Mouse (Mus musculus): ENCODE measurements at regions not wholly inside any gene's neighbourhood (a gene's known extent, or its start where the extent isn't known, plus 50 kb on each side); places are given as distances from the start of the nearest gene placed in this dataset.

DNA sequence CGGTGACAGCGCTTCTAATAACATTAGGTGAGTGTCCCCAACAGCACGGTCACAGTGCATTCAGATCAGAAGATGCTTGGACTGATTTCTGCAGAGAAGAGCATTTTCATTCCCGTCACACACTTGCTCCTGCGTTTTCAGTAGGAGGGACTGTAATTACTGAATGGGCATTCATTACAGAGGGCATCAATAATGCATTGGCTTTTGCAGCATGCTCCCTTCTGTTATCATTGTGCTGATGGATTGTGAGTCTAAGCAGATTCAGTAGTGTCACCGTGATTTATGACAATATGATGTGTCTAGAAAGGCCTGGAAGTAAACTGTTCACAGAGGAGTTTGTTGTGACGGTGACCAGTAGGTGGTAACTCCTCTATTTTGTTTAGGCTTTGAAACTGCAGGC, 103.6 kb downstream of the Hhipl2 start:
- no peaks in the 10 kb centered on the region for H3K4me1 ChIP-seq (ENCODE audit: control insufficient read depth in 2 of 2, insufficient read depth in 2 of 2, low read length in 2 of 2, poor library complexity in 1 of 2)
- H3K9me3 ChIP-seq (ENCODE audit: control insufficient read depth, insufficient read depth, low read depth, low read length): no peaks in the 10 kb centered on the region
- no peak overlapping the region for H3K9ac ChIP-seq (ENCODE audit: insufficient read depth, low read depth, low read length, poor library complexity, severe bottlenecking)
- no peaks in the 10 kb centered on the region; the same call in 1 of the 2 replicates for H3K36me3 ChIP-seq (ENCODE audit: control insufficient read depth, insufficient read depth, low read length, poor library complexity, severe bottlenecking)
- DNase-seq (ENCODE audit: low read depth, low spot score): no peak
- TF ChIP-seq ZC3H11A (IDR thresholded peaks at IDR 0.05; ENCODE audit: borderline replicate concordance, low read depth, low read length) (no peak), HCFC1 (IDR thresholded peaks at IDR 0.05; ENCODE audit: borderline replicate concordance, insufficient read depth, low read length) (no peak), CHD2 (IDR thresholded peaks at IDR 0.05; ENCODE audit: low read depth, low read length) (no peak), ZNF384 (IDR thresholded peaks at IDR 0.05; ENCODE audit: low read depth, low read length) (no peak), MAFK (IDR thresholded peaks at IDR 0.05; ENCODE audit: insufficient read depth, low read depth, low read length) (no peak)
- in situ Hi-C loops (cut with MboI; ENCODE audit: low sequenced_read_pairs in 2 of 2, unreplicated experiment in 2 of 2): no loop called here
- H3K4me3 ChIP-seq (ENCODE audit: insufficient read depth in 1 of 2, low read depth in 1 of 2, low read length in 2 of 2, poor library complexity in 1 of 2, severe bottlenecking in 1 of 2): no peak overlapping the region
- H3K27ac ChIP-seq (ENCODE audit: insufficient read depth, low read depth, low read length, poor library complexity, severe bottlenecking): no peak overlapping the region

DNA sequence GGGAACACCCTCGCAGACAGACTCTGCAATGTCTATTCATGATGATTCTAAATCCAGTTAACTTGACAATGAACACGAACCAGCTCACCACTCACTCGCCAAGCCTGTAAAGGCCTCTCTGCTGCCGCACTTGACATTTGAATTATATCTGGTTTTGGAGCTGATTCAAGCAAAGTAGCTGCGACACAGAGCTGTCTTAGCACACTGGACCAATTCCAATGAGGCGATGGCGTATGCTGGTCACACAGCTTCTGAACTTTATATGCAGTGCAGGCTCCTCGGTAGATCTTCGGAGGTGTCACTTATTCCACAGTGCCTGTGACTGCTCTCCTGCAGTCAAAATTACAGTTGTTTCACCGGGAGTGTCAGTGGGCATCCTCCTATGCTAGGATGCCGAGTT, 115.4 kb downstream of the Hhipl2 start:
- Histone ChIP-seq H3K9me3 (ENCODE audit: control insufficient read depth, insufficient read depth, low read depth, low read length) (no peaks in the 10 kb centered on the region), H3K9ac (ENCODE audit: insufficient read depth, low read depth, low read length, poor library complexity, severe bottlenecking) (no peak overlapping the region), H3K27ac (ENCODE audit: insufficient read depth, low read depth, low read length, poor library complexity, severe bottlenecking) (no peak overlapping the region), H3K4me1 (ENCODE audit: control insufficient read depth in 2 of 2, insufficient read depth in 2 of 2, low read length in 2 of 2, poor library complexity in 1 of 2) (no peaks in the 10 kb centered on the region), H3K4me3 (ENCODE audit: insufficient read depth in 1 of 2, low read depth in 1 of 2, low read length in 2 of 2, poor library complexity in 1 of 2, severe bottlenecking in 1 of 2) (no peak overlapping the region), H3K36me3 (ENCODE audit: control insufficient read depth, insufficient read depth, low read length, poor library complexity, severe bottlenecking) (no peaks in the 10 kb centered on the region)
- in situ Hi-C loops (cut with MboI; ENCODE audit: low sequenced_read_pairs in 2 of 2, unreplicated experiment in 2 of 2): no loop called here
- DNase-seq (ENCODE audit: low read depth, low spot score): no peak
- TF ChIP-seq CHD2 (IDR thresholded peaks at IDR 0.05; ENCODE audit: low read depth, low read length) (no peak), ZC3H11A (IDR thresholded peaks at IDR 0.05; ENCODE audit: borderline replicate concordance, low read depth, low read length) (no peak), MAFK (IDR thresholded peaks at IDR 0.05; ENCODE audit: insufficient read depth, low read depth, low read length) (no peak), ZNF384 (IDR thresholded peaks at IDR 0.05; ENCODE audit: low read depth, low read length) (no peak), HCFC1 (IDR thresholded peaks at IDR 0.05; ENCODE audit: borderline replicate concordance, insufficient read depth, low read length) (no peak)

DNA sequence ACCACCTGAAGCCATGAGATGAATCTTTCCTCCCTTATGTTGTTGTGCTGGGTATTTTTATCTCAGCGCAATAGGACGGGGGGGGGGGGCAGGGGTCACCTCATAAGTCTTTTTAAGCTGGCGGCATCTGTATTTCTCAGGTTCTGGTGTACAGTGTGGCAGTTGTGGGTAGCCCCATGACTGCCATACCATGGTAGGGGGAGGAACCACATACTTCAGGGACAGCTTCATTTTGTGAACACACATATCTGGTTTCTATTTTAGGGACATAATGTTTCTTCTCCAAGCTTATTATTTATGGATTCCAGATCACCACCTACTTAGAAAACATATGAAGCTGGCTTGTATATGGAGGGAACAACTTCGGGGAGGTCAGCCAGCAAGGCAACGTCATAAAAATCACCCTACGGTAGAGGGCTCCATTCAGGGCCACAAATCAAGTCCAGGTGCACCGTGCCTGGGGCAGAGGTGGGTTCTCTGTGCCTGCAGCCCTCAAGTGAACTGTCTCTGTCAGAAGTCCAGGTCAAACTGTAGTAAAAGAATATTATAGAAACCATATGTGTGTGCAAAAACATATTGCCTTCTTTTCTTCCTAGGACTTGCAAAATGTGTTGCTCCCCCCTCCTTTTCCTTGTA, 130.9 kb downstream of the Hhipl2 start:
- TF ChIP-seq CHD2 (IDR thresholded peaks at IDR 0.05; ENCODE audit: low read depth, low read length) (no peak), ZNF384 (IDR thresholded peaks at IDR 0.05; ENCODE audit: low read depth, low read length) (no peak), HCFC1 (IDR thresholded peaks at IDR 0.05; ENCODE audit: borderline replicate concordance, insufficient read depth, low read length) (no peak), MAFK (IDR thresholded peaks at IDR 0.05; ENCODE audit: insufficient read depth, low read depth, low read length) (no peak), ZC3H11A (IDR thresholded peaks at IDR 0.05; ENCODE audit: borderline replicate concordance, low read depth, low read length) (no peak)
- Histone ChIP-seq H3K9ac (ENCODE audit: insufficient read depth, low read depth, low read length, poor library complexity, severe bottlenecking) (no peak overlapping the region), H3K27ac (ENCODE audit: insufficient read depth, low read depth, low read length, poor library complexity, severe bottlenecking) (no peak overlapping the region), H3K4me1 (ENCODE audit: control insufficient read depth in 2 of 2, insufficient read depth in 2 of 2, low read length in 2 of 2, poor library complexity in 1 of 2) (no peaks in the 10 kb centered on the region), H3K4me3 (ENCODE audit: insufficient read depth in 1 of 2, low read depth in 1 of 2, low read length in 2 of 2, poor library complexity in 1 of 2, severe bottlenecking in 1 of 2) (no peak overlapping the region), H3K36me3 (ENCODE audit: control insufficient read depth, insufficient read depth, low read length, poor library complexity, severe bottlenecking) (no peaks in the 10 kb centered on the region), H3K9me3 (ENCODE audit: control insufficient read depth, insufficient read depth, low read depth, low read length) (no peaks in the 10 kb centered on the region)
- DNase-seq (ENCODE audit: low read depth, low spot score): no peak
- in situ Hi-C loops (cut with MboI; ENCODE audit: low sequenced_read_pairs in 2 of 2, unreplicated experiment in 2 of 2): no loop called here

DNA sequence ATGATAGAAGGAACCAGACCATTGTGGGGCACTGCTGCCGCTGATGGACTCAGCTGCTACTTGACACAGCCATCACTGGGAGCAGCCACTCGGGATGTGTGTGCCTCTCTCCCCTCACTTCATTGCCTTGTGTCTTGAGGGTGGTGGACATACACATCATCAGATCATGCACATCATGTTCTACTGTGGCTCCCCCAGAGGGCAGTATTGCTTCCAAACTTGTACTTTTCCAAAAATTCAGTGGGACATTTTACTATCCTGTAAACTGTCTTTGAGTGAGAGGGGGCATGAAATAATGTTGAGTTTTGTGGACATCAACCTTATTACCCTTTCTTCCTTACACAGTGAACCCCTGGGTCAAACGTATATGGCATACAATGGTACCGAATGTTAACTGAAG, 134.6 kb downstream of the Hhipl2 start:
- in situ Hi-C loops (cut with MboI; ENCODE audit: low sequenced_read_pairs in 2 of 2, unreplicated experiment in 2 of 2): no loop called here
- H3K9ac ChIP-seq (ENCODE audit: insufficient read depth, low read depth, low read length, poor library complexity, severe bottlenecking): no peak overlapping the region
- H3K36me3 ChIP-seq (ENCODE audit: control insufficient read depth, insufficient read depth, low read length, poor library complexity, severe bottlenecking): no peaks in the 10 kb centered on the region
- no peak overlapping the region for H3K4me3 ChIP-seq (ENCODE audit: insufficient read depth in 1 of 2, low read depth in 1 of 2, low read length in 2 of 2, poor library complexity in 1 of 2, severe bottlenecking in 1 of 2)
- no peak for DNase-seq (ENCODE audit: low read depth, low spot score)
- no peaks in the 10 kb centered on the region for H3K4me1 ChIP-seq (ENCODE audit: control insufficient read depth in 2 of 2, insufficient read depth in 2 of 2, low read length in 2 of 2, poor library complexity in 1 of 2)
- no peak for TF ChIP-seq ZC3H11A (IDR thresholded peaks at IDR 0.05; ENCODE audit: borderline replicate concordance, low read depth, low read length)
- no peak for TF ChIP-seq ZNF384 (IDR thresholded peaks at IDR 0.05; ENCODE audit: low read depth, low read length)
- no peak for TF ChIP-seq HCFC1 (IDR thresholded peaks at IDR 0.05; ENCODE audit: borderline replicate concordance, insufficient read depth, low read length)
- TF ChIP-seq MAFK (IDR thresholded peaks at IDR 0.05; ENCODE audit: insufficient read depth, low read depth, low read length): no peak
- TF ChIP-seq CHD2 (IDR thresholded peaks at IDR 0.05; ENCODE audit: low read depth, low read length): no peak
- H3K9me3 ChIP-seq (ENCODE audit: control insufficient read depth, insufficient read depth, low read depth, low read length): no peaks in the 10 kb centered on the region
- no peak overlapping the region for H3K27ac ChIP-seq (ENCODE audit: insufficient read depth, low read depth, low read length, poor library complexity, severe bottlenecking)

Data from ES-E14 (cell line).